Mouse (Mus musculus) erythroblast, embryonic 14.5 days (primary cell): ENCODE measurements around the gene Sorcs2.

Experiments
- GATA1 ChIP-seq: IDR thresholded peaks from 2 replicates; pipeline ENCODE4 v1.6.1; 2012; ENCODE audit warnings: low read length, inconsistent platforms, mixed read lengths
- TAL1 ChIP-seq: IDR thresholded peaks from 3 replicates; pipeline ENCODE4 v1.6.1; 2012; ENCODE audit warnings: low read length, inconsistent platforms, mixed read lengths

GRCm38 (mm10) chr5:36361749-36362148 is 36.2 kb downstream of the Sorcs2 start:
- TF ChIP-seq TAL1 (no peak), GATA1 (no peak)
